Mouse (Mus musculus): ENCODE data around the gene Capn9. TPM values are rescaled to one million over a fixed set of nuclear protein-coding genes. Genes with fewer than 3 reads are reported as not detected.
A peak's percentile ranks its signal among the peaks of the same experiment; 100 is the strongest.

Capn9 gene
- total RNA-seq, 2 experiments from 2014 or later: not detected

GRCm38 (mm10) chr8:124633001-124633703 lies 57.2 kb downstream of the Capn9 start:
- ATAC-seq (replicated peaks; ENCODE audit: low FRiP score, poor library complexity, severe bottlenecking): no peak

DNA sequence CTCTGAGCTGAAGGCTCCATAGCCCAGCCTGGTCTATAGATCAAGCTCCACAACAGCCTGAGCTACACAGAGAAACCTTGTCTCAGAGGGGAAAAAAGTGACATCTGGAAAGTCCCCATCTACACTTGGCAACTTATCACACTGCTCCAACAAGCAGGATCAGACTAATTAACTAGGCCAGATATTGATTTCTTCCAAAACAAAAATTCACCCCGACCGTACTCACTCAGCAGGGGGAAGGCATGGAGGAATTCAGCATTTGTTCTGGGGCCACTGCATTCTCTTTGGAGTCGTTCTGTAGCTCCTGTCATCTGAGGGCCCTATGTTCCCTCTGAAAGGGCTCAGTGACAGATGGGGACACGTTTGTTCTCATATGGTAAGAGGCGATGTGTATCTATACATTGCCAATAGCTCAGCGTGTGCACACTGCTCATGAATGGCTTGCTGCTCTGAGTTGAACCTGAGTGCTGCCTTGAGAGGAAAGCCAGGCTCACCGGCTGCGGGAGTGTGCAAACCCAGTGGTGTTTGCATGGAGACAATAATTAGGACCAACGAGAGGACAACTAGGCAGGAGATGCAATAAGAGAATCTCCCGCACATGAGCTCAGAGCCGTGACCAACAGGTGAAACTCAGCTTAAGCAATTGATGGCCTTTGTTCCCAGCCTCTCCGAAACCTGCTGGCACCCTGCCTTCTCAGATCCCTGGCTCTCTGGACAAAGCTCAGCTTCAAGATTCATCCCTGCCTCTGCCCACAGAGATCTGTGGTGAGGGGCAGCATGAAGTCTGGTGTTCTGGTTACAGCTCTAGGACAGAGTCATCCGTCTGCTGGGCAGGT lies 58.7 kb downstream of the Capn9 start:
- ATAC-seq (replicated peaks; ENCODE audit: low FRiP score, poor library complexity, severe bottlenecking): no peak

GRCm38 (mm10) chr8:124635247-124635502 lies 59.3 kb downstream of the Capn9 start:
- 0 out of 2 replicates have a peak, but pooled peaks have one; percentile 13 for ATAC-seq (replicated peaks; ENCODE audit: low FRiP score, poor library complexity, severe bottlenecking)

DNA sequence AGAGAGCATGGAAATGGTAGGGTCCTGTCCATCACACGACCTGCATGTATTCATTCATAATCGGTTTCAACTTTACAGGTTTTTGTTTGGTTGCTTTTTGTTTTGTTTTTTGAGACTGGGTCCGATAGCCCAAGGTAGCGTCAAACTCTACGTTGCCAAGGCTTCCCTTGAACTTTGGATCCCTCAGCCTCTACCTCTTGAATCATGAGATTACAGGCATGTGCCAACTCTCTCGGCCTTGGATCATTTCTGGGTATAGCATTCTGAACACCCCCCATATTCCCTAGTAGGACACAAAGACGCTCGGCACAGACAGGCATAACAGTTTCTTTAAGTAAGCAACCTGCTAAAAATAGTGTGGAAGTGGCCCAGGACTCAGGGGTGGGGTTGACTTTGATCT lies 65.7 kb downstream of the Capn9 start:
- ATAC-seq (replicated peaks; ENCODE audit: low FRiP score, poor library complexity, severe bottlenecking): no peak

DNA sequence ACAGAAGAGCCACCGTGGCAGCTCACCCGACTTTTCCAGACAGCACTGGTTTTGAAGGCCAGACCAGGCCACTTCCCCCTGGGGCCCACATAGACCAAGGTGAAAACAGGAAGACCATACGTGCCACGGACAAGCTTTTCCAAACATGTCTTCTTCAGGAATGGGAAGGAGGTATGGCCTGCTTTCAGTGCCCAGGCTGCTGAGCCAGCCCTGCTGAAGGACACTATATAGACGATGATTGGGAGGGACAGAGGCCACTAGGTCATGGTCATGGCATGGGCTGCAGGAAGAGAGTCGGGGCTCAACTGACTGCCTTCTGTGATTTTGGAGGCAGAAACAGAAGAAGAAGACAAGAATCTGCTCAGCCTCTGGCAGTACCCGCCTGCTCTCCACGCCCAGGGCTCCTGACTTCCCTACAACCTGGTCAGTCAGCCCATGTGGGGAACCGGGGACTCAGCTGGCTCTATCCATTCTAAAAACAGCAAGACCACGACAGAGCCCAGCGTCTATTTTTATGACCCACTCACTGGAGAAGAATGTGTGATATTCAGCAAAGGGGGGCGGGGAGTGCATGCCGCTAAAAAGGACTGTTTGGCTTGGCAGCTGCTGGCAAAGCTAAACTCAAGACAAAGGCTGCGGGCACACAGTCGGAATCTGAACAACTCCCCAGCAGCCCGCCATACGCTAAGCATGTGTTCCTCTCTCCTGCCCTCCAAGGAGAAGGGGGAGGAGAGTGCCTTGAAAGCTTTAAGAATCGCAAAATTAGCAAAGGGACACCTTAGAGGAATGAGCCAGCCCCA lies 67.8 kb downstream of the Capn9 start:
- ATAC-seq (replicated peaks; ENCODE audit: low FRiP score, poor library complexity, severe bottlenecking): no peak

DNA sequence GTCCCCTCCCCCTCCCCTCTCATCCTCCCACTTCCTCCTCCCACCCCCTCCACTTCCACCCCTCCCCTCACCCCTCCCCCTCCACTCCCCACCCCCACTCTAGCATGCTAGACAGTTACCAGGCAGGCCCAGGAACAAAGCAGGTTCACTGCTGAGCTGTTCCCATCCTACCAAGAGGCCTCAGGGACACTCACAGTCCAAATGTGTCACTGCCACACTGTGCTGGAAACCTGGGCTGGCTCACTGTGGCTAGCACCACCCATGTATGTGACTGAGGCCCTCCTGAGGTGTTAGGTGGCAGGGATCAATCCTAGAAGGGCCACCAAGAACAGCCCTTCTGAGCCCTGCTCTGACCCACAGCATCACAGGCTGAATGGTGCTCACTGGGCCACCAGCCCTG lies 72.4 kb downstream of the Capn9 start:
- ATAC-seq (replicated peaks; ENCODE audit: low FRiP score, poor library complexity, severe bottlenecking): no peak

- no peak for ATAC-seq (replicated peaks; ENCODE audit: low FRiP score, poor library complexity, severe bottlenecking)
Measured at GRCm38 (mm10) chr8:124651776-124652175, 75.9 kb downstream of the Capn9 start.

- ATAC-seq (replicated peaks; ENCODE audit: low FRiP score, poor library complexity, severe bottlenecking): no peak
Measured at GRCm38 (mm10) chr8:124652546-124652945, 76.6 kb downstream of the Capn9 start.

DNA sequence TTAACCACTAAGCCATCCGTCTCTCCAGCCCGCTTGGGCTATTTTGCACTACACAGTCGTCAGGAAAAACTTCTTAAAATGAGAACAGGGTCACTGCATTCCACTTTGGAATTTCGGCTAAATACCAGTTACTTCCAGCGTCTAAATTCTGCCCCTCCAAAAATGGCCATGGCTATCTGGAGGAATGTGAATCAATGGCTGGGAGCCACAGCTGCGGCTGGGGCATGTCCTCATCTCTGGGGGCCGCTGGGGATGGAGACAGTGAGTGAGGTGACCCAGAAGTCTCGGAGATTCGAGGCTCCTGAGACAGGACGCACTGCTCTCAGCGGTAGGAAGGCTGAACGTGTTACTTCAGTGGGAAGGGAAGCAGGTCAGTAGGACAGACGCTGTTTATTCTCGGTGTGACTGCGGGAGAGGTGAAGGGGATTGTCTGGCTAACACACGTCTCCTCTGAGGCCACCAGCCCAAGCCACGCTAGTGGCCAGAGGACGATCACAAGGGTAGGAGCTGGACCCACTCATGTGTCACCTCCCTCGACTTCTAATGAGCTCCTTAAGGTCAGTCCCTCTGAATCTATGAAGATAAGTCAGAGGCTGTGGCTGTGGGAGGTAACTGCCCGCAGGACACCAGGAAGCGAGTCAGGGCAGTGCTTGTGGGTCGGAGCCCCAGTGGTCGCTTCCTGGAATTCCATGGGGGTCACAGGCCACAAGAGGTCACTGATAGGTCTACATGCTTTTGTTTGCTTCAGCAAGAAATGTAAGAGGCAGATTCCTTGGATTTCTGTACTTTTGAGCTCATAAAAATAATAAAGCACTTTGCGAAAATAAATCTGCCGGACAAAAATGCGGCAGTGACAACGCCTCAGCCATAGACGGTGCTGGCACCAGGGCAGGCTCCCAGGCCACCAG lies 77.9 kb downstream of the Capn9 start:
- no peak for ATAC-seq (replicated peaks; ENCODE audit: low FRiP score, poor library complexity, severe bottlenecking)

- peak; percentile 71 for ATAC-seq (replicated peaks; ENCODE audit: low FRiP score, poor library complexity, severe bottlenecking)
Measured at GRCm38 (mm10) chr8:124657961-124658360, 82.0 kb downstream of the Capn9 start.

GRCm38 (mm10) chr8:124658415-124658814 lies 82.5 kb downstream of the Capn9 start:
- ATAC-seq (replicated peaks; ENCODE audit: low FRiP score, poor library complexity, severe bottlenecking): peak; percentile 78

GRCm38 (mm10) chr8:124661781-124662180 lies 85.9 kb downstream of the Capn9 start:
- ATAC-seq (replicated peaks; ENCODE audit: low FRiP score, poor library complexity, severe bottlenecking): no peak

DNA sequence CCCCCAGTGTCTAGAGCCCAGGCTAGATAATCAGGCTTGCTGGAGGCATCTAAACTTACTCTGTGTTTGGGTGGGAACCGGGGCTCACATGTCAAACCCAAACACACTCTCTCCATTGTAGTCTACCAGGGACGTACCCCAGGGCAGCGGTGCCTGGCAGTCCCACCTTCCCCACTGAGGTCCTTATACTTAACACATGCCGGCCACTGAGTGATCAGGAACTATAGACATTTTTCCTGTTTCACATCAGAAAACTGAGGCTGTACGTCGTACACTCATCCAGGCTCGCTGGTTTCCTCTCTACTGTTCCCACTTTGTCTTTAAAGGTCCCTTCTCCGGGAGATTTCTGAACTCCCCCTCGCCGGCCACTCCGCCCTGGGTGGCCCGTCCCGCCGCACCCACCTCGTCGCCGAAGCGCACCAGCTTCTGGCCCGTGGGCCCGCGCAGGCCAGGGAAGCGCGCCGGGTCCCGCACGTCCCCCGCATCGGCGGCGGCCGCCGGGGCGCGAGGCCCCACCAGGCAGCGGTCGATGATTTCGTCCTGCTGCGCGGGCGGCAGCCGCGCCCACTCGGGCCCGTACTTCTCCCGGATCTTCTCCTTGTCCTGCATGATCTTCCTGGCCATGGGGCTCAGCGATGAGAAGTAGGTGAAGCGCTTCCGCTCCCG lies 86.7 kb downstream of the Capn9 start:
- ATAC-seq (replicated peaks; ENCODE audit: low FRiP score, poor library complexity, severe bottlenecking): peak; percentile 10; the same call in 1 of the 2 replicates

- peak; percentile 79 for ATAC-seq (replicated peaks; ENCODE audit: low FRiP score, poor library complexity, severe bottlenecking)
Measured at GRCm38 (mm10) chr8:124663112-124663873, 87.4 kb downstream of the Capn9 start, which contains the start of gene 2310022B05Rik. Gene 2310022B05Rik (minus strand): TSS chr8:124663369.

DNA sequence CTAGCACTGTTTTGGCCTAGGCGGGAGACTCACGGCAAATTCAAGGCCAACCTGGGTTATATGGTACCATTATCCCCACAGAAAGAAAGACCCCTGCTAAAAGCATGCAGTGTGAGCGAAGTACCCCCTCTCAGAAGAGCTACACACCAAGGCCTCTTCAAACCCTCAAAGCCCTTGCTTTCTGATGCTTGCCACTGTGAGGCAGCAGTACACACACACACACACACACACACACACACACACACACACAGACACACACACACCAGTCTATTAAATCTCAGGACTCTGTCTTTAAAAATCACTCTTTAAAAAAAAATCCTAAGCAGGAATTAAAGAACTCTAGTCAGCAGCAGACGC lies 87.9 kb downstream of the Capn9 start:
- ATAC-seq (replicated peaks; ENCODE audit: low FRiP score, poor library complexity, severe bottlenecking): no peak

DNA sequence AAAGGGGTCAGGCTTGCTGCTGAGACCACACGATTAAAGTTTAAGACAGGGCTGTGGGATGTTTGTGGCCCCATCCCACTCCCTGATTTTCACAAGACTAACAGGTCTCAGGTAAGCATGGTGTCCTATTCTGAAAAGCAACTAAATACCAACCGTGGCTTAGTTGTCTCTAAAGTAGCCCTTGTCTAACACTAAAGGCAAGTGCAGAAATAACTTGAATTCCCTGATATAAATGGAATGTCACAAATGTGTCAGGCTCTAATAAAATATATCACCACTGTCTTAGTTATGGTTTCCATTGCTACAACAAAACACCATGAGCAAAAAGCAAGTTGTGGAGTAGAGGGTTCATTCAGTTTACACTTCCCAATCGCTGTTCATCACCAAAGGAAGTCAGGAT lies 88.5 kb downstream of the Capn9 start:
- ATAC-seq (replicated peaks; ENCODE audit: low FRiP score, poor library complexity, severe bottlenecking): no peak

All from erythroblast, adult 5-6 weeks (primary cell).